Mouse (Mus musculus) heart, embryonic 16.5 days (tissue): ENCODE measurements at regions not wholly inside any gene's neighbourhood (a gene's known extent, or its start where the extent isn't known, plus 50 kb on each side); places are given as distances from the start of the nearest gene placed in this dataset.

Experiments used
- ATAC-seq: fragments of 200-750 bp; cut with Nextera tagmentation; replicated peaks from 2 replicates; pipeline ENCODE4 v1.8.0; 2017; ENCODE audit warnings: moderate number of reproducible peaks; ENCODE audit not compliant: insufficient read depth, low FRiP score; ENCODE audit errors: extremely low read depth
- H3K27ac ChIP-seq: fragments of 300-500 bp; sonication (generic); 2 replicates; pipeline ENCODE4 v1.5.1; 2014; ENCODE audit warnings: mild to moderate bottlenecking, low read length, control low read depth, moderate library complexity
- H3K27me3 ChIP-seq: fragments of 300-500 bp; sonication (generic); 2 replicates; pipeline ENCODE4 v1.6.1; 2014; ENCODE audit warnings: low read length, mixed read lengths; ENCODE audit not compliant: control insufficient read depth, insufficient read depth
- H3K36me3 ChIP-seq: fragments of 300-500 bp; sonication (generic); 2 replicates; pipeline ENCODE4 v1.6.1; 2014; ENCODE audit not compliant: control insufficient read depth, insufficient read depth
- H3K4me1 ChIP-seq: fragments of 300-500 bp; sonication (generic); 2 replicates; pipeline ENCODE4 v1.6.1; 2014; ENCODE audit warnings: low read length, mixed read lengths; ENCODE audit not compliant: control insufficient read depth, insufficient read depth
- H3K4me2 ChIP-seq: fragments of 300-500 bp; sonication (generic); 2 replicates; pipeline ENCODE4 v1.6.1; 2014; ENCODE audit warnings: low read depth, mild to moderate bottlenecking, control low read depth, low read length
- H3K4me3 ChIP-seq: fragments of 300-500 bp; sonication (generic); 2 replicates; pipeline ENCODE4 v1.5.1; 2014; ENCODE audit warnings: mild to moderate bottlenecking, control low read depth, low read length
- H3K9ac ChIP-seq: fragments of 300-500 bp; sonication (generic); 2 replicates; pipeline ENCODE4 v1.6.1; 2014; ENCODE audit warnings: low read length, control low read depth
- H3K9me3 ChIP-seq: fragments of 300-500 bp; sonication (generic); replicated peaks from 2 replicates; pipeline ENCODE4 v1.6.1; 2016; ENCODE audit warnings: low read length; ENCODE audit not compliant: control insufficient read depth
- WGBS: fragments of 180-500 bp; shearing (Covaris S2); extraction: QIAGEN DNeasy Blood & Tissue Kit; methylation state at CpG from one replicate; pipeline ENCODE4 v1.1.7; 2014; 5-methylcytosine and 5-hydroxymethylcytosine counted together

- Histone ChIP-seq H3K4me2 (no peak overlapping the region), H3K9me3 (no peaks in the 10 kb centered on the region), H3K9ac (no peak overlapping the region), H3K4me1 (no peaks in the 10 kb centered on the region), H3K36me3 (no peaks in the 10 kb centered on the region), H3K27me3 (no peaks in the 10 kb centered on the region), H3K27ac (no peak overlapping the region), H3K4me3 (no peak overlapping the region)
- 67% methylated on average over 1 of the region's 1 CpGs for WGBS
- no peak for ATAC-seq
Observed at GRCm38 (mm10) chr19:32950794-32951193, 193.5 kb downstream of the Pten start.

GRCm38 (mm10) chr19:32952425-32952824 lies 195.1 kb downstream of the Pten start:
- H3K36me3 ChIP-seq: no peaks in the 10 kb centered on the region
- H3K4me1 ChIP-seq: 0 out of 2 replicates have a peak, but pooled peaks cover 2% of the 10 kb centered on the region
- no peak overlapping the region for H3K4me2 ChIP-seq
- H3K27me3 ChIP-seq: no peaks in the 10 kb centered on the region
- no peaks in the 10 kb centered on the region for H3K9me3 ChIP-seq
- H3K4me3 ChIP-seq: no peak overlapping the region
- no peak for ATAC-seq
- no peak overlapping the region for H3K27ac ChIP-seq
- H3K9ac ChIP-seq: no peak overlapping the region
- WGBS: 86% methylated on average over 4 of the region's 4 CpGs

GRCm38 (mm10) chr19:32952928-32953687 lies 195.8 kb downstream of the Pten start:
- 56% methylated on average over 11 of the region's 11 CpGs for WGBS
- ATAC-seq: peak; percentile 55
- H3K4me3 ChIP-seq: no peak overlapping the region
- no peak overlapping the region for H3K9ac ChIP-seq
- no peaks in the 10 kb centered on the region for H3K9me3 ChIP-seq
- no peaks in the 10 kb centered on the region for H3K36me3 ChIP-seq
- no peak overlapping the region for H3K27ac ChIP-seq
- H3K27me3 ChIP-seq: no peaks in the 10 kb centered on the region
- no peak overlapping the region; the same call in none of the 2 replicates for H3K4me2 ChIP-seq
- 0 out of 2 replicates have a peak, but pooled peaks cover 2% of the 10 kb centered on the region for H3K4me1 ChIP-seq

GRCm38 (mm10) chr19:32954001-32954605 lies 196.8 kb downstream of the Pten start:
- H3K4me2 ChIP-seq: no peak overlapping the region
- 37% methylated on average over 4 of the region's 4 CpGs for WGBS

GRCm38 (mm10) chr19:32954942-32955341 lies 197.6 kb downstream of the Pten start:
- 98% methylated on average over 3 of the region's 3 CpGs for WGBS
- no peak overlapping the region for H3K9ac ChIP-seq
- no peaks in the 10 kb centered on the region for H3K36me3 ChIP-seq
- no peak overlapping the region for H3K27ac ChIP-seq
- no peak overlapping the region for H3K4me2 ChIP-seq
- H3K4me3 ChIP-seq: no peak overlapping the region
- no peaks in the 10 kb centered on the region for H3K9me3 ChIP-seq
- ATAC-seq: no peak
- 0 out of 2 replicates have a peak, but pooled peaks cover 2% of the 10 kb centered on the region for H3K4me1 ChIP-seq
- H3K27me3 ChIP-seq: no peaks in the 10 kb centered on the region; the same call in 1 of the 2 replicates

More at GRCm38 (mm10) chr19:32954001-32954605, 196.8 kb downstream of the Pten start:
- H3K36me3 ChIP-seq: no peaks in the 10 kb centered on the region
- 0 out of 2 replicates have a peak overlapping the region, but pooled peaks have one; percentile 7 for H3K27ac ChIP-seq
- no peak overlapping the region for H3K9ac ChIP-seq
- no peak overlapping the region for H3K4me3 ChIP-seq
- 0 out of 2 replicates have a peak, but pooled peaks cover 2% of the 10 kb centered on the region for H3K4me1 ChIP-seq
- no peaks in the 10 kb centered on the region for H3K9me3 ChIP-seq
- no peaks in the 10 kb centered on the region; the same call in 1 of the 2 replicates for H3K27me3 ChIP-seq
- no peak for ATAC-seq

GRCm38 (mm10) chr19:32956143-32956915 lies 199.0 kb downstream of the Pten start:
- no peaks in the 10 kb centered on the region for H3K9me3 ChIP-seq

GRCm38 (mm10) chr19:32956916-32957558 lies 199.7 kb downstream of the Pten start:
- no peaks in the 10 kb centered on the region for H3K9me3 ChIP-seq
- peak overlapping the region; percentile 26 for H3K4me3 ChIP-seq
- 2% methylated on average over 13 of the region's 13 CpGs for WGBS
- no peak for ATAC-seq
- no peaks in the 10 kb centered on the region; the same call in 1 of the 2 replicates for H3K27me3 ChIP-seq
- H3K36me3 ChIP-seq: no peaks in the 10 kb centered on the region
- peak overlapping the region; percentile 55 for H3K4me2 ChIP-seq
- 0 out of 2 replicates have a peak, but pooled peaks cover 2% of the 10 kb centered on the region for H3K4me1 ChIP-seq
- peak overlapping the region; percentile 44 for H3K9ac ChIP-seq
- H3K27ac ChIP-seq: no peak overlapping the region

More at GRCm38 (mm10) chr19:32956143-32956915, 199.0 kb downstream of the Pten start:
- peak overlapping the region; percentile 55 for H3K4me2 ChIP-seq
- peak overlapping the region; percentile 44 for H3K9ac ChIP-seq
- no peak for ATAC-seq
- 0 out of 2 replicates have a peak, but pooled peaks cover 2% of the 10 kb centered on the region for H3K4me1 ChIP-seq
- H3K4me3 ChIP-seq: peak overlapping the region; percentile 26
- H3K27ac ChIP-seq: no peak overlapping the region
- H3K36me3 ChIP-seq: no peaks in the 10 kb centered on the region
- WGBS: 10% methylated on average over 9 of the region's 9 CpGs
- H3K27me3 ChIP-seq: no peaks in the 10 kb centered on the region; the same call in 1 of the 2 replicates

GRCm38 (mm10) chr19:32958276-32958675 lies 201.0 kb downstream of the Pten start:
- Histone ChIP-seq H3K9ac (no peak overlapping the region), H3K9me3 (no peaks in the 10 kb centered on the region), H3K36me3 (no peaks in the 10 kb centered on the region), H3K4me1 (0 out of 2 replicates have a peak, but pooled peaks cover 2% of the 10 kb centered on the region), H3K27me3 (no peaks in the 10 kb centered on the region; the same call in 1 of the 2 replicates), H3K4me3 (no peak overlapping the region), H3K4me2 (no peak overlapping the region), H3K27ac (no peak overlapping the region)
- ATAC-seq: no peak
- WGBS: 93% methylated on average over 4 of the region's 4 CpGs
